Mouse (Mus musculus): ENCODE measurements around the gene Ccdc142. TPM values are rescaled to one million over a fixed set of nuclear protein-coding genes. Genes with fewer than 3 reads are reported as not detected.

The Ccdc142 gene
- total RNA-seq, 2 experiments from 2014 or later, result 7.7 to 9.4 TPM

DNA sequence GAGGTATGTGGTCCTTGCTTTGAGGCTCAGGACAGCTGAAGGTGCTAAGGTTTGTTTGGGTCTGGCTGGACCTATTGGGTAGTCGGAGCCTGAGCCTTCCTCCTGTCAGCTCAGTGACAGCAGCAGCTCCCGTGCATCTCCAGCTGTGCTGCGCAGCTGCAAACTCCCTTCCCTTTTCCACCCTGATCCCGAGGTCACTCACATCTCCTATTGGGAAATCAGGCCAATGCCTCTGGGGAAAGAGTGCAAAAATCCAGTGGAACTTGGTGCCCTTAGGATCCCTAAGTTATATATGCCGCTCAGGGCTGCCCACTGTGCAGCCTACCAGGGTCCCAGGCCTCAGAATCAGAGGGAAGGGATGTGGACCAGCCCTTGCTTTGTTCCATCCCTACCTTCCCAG lies 17.9 kb upstream of the Ccdc142 start:
- no peak for DNase-seq (ENCODE audit: low spot score in 2 of 2)

DNA sequence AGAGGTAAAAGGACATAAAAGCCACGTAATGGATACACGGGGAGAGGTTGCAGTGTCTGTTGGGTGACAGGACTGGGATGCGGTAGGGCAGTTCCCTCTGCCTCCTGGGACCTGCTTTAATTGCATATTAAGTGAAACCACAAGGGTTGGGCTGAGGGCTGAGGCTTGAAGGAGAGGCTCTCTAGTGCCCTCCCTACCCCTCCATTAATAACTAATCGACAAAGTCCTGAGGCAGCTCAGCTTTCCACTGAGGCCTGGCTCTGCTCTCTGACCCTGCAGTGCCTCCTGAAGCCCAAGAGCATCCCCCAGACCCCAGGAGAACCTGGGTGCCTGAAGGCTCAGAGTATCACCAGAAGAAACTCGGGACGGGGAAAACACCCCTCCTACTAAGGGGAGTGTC lies 16.9 kb upstream of the Ccdc142 start:
- no peak for DNase-seq (ENCODE audit: low spot score in 2 of 2)

DNA sequence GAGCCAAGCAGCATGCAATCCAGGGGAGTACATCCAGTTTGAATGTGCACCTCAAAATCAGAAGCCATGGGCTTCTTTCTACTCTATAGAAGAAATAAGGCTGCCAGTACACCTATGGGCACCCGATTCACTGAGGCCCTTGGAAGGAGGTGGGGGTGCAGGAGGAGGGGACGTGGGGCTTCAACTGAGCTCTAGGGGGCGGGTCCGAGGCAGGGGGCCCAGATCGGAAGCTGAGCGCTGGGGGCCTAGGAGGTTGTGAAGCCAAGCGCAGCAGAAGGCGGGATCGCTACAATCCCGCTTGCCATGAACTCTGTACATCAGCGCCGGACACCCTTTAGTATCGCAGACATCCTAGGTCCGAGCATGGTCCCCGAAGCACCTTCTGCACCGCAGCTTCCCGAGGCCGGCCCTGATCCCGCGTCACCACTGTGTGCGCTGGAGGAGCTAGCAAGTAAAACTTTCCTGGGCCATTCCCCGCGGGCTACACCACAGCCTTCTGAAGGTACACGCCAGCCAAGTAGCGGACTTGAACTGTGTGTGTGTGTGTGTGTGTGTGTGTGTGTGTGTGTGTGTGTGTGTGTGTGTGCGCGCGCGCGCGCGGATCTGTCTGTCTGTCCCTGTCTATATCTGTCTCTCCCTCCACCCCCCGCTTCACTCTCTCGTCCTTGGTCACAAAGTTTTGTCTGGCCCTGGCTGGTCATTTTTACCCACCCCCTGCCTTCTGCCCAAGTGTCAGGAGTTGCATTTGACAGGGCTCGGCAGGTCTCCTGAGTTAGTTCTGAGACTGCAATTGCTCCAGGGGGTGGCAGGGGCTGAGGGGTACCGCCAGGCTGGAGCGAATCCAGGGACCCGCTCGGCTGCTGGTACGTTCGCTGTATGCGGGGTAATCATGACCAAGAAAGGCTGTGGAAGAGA lies 15.0 kb upstream of the Ccdc142 start, which contains the start of gene Lbx2:
Gene Lbx2, plus strand, starts transcription at position 247 of the 915 bp plus-strand sequence.
- no peak for DNase-seq (ENCODE audit: low spot score in 2 of 2)

GRCm38 (mm10) chr6:83087205-83087925 lies 14.0 kb upstream of the Ccdc142 start:
- no peak for DNase-seq (ENCODE audit: low spot score in 2 of 2)

DNA sequence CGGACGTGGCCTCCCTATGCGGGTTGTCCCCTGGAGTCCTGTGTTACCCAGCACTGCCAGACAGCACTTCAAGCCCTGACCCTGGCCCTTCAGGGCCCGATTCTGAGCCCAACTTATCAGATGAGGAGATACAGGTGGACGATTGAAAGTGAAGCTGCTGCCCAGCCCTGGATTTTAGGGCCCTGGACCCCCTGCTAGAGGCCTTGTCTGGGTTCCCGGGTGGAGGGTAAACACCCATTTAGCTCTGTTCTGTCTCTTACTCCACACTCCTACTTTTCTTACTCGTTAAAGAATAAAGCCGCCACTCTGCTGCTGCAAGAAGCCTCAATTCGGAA lies 13.5 kb upstream of the Ccdc142 start:
- no peak for DNase-seq (ENCODE audit: low spot score in 2 of 2)

- no peak for DNase-seq (ENCODE audit: low spot score in 2 of 2)
Observed at GRCm38 (mm10) chr6:83092416-83093127, 8.8 kb upstream of the Ccdc142 start.

DNA sequence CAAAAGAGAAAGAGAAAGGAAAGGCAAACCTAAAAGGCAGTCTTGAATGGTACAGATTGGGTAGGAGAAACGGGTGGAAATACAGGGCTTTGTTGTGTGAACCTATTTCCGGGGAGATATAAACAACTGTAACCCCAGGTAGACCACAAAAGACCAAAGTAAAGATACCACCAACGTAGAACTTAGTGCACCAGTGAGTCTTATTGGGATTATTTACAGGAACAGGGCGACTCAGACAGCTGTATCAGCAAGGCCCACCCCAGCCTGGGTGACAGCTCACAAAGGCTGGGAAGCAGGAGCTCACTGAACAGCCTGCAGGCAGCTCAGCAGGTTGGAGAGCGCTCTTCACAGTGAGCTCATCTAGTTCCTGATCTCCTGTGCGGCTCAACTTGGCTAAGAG lies 5.4 kb upstream of the Ccdc142 start:
- DNase-seq (ENCODE audit: low spot score in 2 of 2), result no peak

- DNase-seq (ENCODE audit: low spot score in 2 of 2), result no peak
Observed at GRCm38 (mm10) chr6:83098411-83098810, 3.0 kb upstream of the Ccdc142 start.

- peak in 1 of 2 experiments; percentile 68 for DNase-seq (ENCODE audit: low spot score in 2 of 2)
Observed at GRCm38 (mm10) chr6:83101688-83102556, 521 bp downstream of the Ccdc142 start.

DNA sequence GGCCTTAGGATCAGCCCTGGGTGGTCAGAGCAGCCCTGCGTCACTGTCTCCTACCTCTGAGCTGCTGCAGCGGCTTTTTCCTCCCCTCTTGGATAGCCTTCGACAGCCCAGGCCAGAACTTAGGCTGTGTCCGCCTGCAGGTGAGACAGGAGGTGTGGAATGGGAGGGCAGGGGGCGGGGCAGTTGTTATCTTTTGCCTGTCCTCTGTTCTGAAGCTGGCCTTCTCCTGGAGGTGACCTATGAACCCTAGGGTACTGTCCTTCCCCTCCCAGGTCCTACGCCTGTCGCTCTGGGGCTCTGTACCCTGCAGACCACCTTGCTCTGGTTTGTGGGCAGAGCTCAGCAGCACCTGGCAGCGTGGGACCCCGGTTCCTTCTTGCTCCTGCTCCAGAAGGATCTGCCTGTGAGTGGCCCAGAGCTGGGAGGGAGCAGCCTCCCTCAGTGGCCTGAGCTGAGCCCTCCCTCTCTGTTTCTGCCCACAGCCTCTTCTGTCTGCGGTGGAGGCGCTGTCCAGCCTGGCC lies 1.8 kb downstream of the Ccdc142 start:
- DNase-seq (ENCODE audit: low spot score in 2 of 2), result no peak

- DNase-seq (ENCODE audit: low spot score in 2 of 2), result peak; percentile 62 to 76
Observed at GRCm38 (mm10) chr6:83104158-83104557, 2.8 kb downstream of the Ccdc142 start.

GRCm38 (mm10) chr6:83107566-83108400 lies 6.4 kb downstream of the Ccdc142 start:
- peak in 1 of 2 experiments; percentile 63 for DNase-seq (ENCODE audit: low spot score in 2 of 2)

DNA sequence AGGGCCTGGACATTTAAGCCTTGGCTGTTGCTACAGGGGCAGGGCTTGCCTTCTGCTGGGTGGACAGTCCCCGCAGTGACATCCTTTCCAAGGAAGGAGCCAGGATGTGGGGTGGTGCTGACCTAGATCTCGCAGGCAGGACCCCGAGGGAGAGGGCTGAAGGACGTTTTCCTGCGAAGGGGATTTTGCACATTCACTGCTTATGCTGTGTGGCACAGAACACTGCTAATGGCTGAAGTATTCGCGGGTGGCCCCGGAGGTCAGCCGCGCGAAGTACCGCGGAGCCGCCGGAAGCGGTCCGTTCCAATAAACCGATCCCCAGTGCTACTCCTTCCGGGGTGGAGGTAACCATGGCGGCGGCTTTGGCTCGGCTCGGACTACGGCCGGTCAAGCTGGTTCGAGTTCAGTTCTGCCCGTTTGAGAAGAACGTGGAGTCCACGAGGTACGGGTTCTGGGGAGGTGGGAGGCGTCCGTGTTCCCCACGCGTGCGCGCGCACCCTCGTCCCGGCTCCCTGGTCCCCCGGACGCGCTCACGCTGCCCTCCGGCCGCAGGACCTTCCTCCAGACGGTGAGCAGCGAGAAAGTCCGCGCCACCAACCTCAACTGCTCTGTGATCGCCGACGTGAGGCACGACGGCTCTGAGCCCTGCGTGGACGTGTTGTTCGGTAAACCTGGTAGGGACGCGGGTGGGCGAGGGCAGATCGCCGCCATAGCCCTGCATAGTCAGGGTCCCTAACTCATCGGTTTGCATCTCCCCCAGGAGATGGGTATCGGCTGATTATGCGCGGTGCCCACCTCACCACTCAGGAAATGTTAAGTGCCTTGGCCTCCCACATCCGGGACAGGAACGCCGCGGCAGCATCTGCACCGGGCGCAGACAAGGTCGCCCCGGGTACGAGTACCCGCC lies 7.6 kb downstream of the Ccdc142 start, which contains the start of gene Mrpl53:
Gene Mrpl53, plus strand, starts transcription at position 279 of the 907 bp plus-strand sequence.
- peak; percentile 68 to 79 for DNase-seq (ENCODE audit: low spot score in 2 of 2)

DNA sequence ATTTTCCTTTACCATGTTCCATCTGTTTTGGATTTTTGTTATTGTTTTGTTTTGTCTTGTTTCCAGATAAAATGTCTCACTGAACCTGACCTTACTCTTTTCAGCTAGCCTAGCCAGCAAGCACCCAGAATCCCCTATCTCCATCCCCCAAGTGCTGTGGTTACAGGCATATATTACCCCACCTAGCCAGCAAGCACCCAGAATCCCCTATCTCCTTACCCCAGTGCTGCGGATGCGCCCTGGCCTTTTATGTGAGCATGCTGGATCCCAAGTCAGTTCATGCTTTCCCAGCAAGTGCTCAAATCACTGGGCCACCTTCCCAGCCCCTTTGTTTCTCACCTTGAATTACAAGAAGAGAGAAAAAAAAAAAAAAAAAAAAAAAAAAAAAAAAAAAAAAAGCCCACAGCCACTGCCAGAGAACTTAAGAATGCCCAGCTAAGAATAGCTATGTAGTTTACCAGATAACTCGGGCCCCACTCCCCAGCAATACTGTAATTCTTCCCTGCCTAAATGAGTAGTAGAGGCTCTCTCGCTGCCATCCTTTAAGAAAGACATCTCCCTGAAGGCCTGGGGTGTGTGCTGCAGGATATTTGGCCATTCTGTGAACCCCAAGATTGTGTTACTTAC lies 10.2 kb downstream of the Ccdc142 start:
- DNase-seq (ENCODE audit: low spot score in 2 of 2), result no peak

GRCm38 (mm10) chr6:83115011-83115671 lies 13.7 kb downstream of the Ccdc142 start, which contains the start of gene Mogs:
Mogs (plus strand) TSS chr6:83115496.
- DNase-seq (ENCODE audit: low spot score in 2 of 2), result peak; percentile 88 to 93

- DNase-seq (ENCODE audit: low spot score in 2 of 2), result no peak
Observed at GRCm38 (mm10) chr6:83115682-83116372, 14.4 kb downstream of the Ccdc142 start.

Measured in layer of hippocampus, adult 18-20 months (tissue).